Mouse (Mus musculus): Measurements from ENCODE around the gene Tenm2.

Tenm2 gene

GRCm38 (mm10) chr11:35972270-35972931 lies 1263.4 kb downstream of the Tenm2 start:
- DNase-seq (ENCODE audit: low read depth in 1 of 2, low spot score in 2 of 2): no peak

- DNase-seq (ENCODE audit: low read depth in 1 of 2, low spot score in 2 of 2): no peak
These were observed 1264.7 kb downstream of the Tenm2 start for GRCm38 (mm10) chr11:35970806-35971705.

- no peak for DNase-seq (ENCODE audit: low read depth in 1 of 2, low spot score in 2 of 2)
These were observed 1267.5 kb downstream of the Tenm2 start for GRCm38 (mm10) chr11:35968291-35968690.

GRCm38 (mm10) chr11:35963981-35964549 lies 1271.7 kb downstream of the Tenm2 start:
- no peak for DNase-seq (ENCODE audit: low read depth in 1 of 2, low spot score in 2 of 2)

- DNase-seq (ENCODE audit: low read depth in 1 of 2, low spot score in 2 of 2): no peak
These were observed 1272.2 kb downstream of the Tenm2 start for GRCm38 (mm10) chr11:35963554-35963953.

GRCm38 (mm10) chr11:35962431-35962830 lies 1273.3 kb downstream of the Tenm2 start:
- DNase-seq (ENCODE audit: low read depth in 1 of 2, low spot score in 2 of 2): no peak

GRCm38 (mm10) chr11:35959270-35959669 lies 1276.5 kb downstream of the Tenm2 start:
- no peak for DNase-seq (ENCODE audit: low read depth in 1 of 2, low spot score in 2 of 2)

Data from monocyte, adult 2 months (primary cell).